Mouse (Mus musculus): ENCODE measurements around the gene Rad9a. TPM values are rescaled to one million over a fixed set of nuclear protein-coding genes. Genes with fewer than 3 reads are reported as not detected.

Rad9a gene
- polyA plus RNA-seq, 1 experiment from 2014 or later = 25.0 TPM

GRCm38 (mm10) chr19:4154437-4155222 lies 46.8 kb downstream of the Rad9a start:
- 82% methylated on average over 13 of the region's 13 CpGs for WGBS
- H3K27ac ChIP-seq (ENCODE audit: low read depth, low read length) = no peak overlapping the region
- no peaks in the 10 kb centered on the region for H3K27me3 ChIP-seq (replicated peaks; ENCODE audit: control insufficient read depth, insufficient read depth, low read length)
- H3K4me1 ChIP-seq (ENCODE audit: control insufficient read depth, insufficient read depth, low read depth, low read length) = peaks cover 7% of the 10 kb centered on the region
- no peak overlapping the region for H3K4me2 ChIP-seq (ENCODE audit: low read length)
- no peak overlapping the region for H3K4me3 ChIP-seq (ENCODE audit: low read length)
- peaks cover 43% of the 10 kb centered on the region for H3K36me3 ChIP-seq (ENCODE audit: control insufficient read depth, insufficient read depth, low read length)
- H3K9ac ChIP-seq (ENCODE audit: low read depth, low read length) = no peak overlapping the region; the same call in 1 of the 2 replicates
- ATAC-seq = no peak
- no peaks in the 10 kb centered on the region for H3K9me3 ChIP-seq (ENCODE audit: control insufficient read depth, low read length)

GRCm38 (mm10) chr19:4153232-4153654 lies 48.2 kb downstream of the Rad9a start, which contains the start of gene Ptprcap:
TSS of gene Ptprcap (plus strand) at chr19:4153604.
- H3K36me3 ChIP-seq (ENCODE audit: control insufficient read depth, insufficient read depth, low read length) = peaks cover 30% of the 10 kb centered on the region
- peak within 1 kb of the TSS; percentile 34; the same call in 1 of the 2 replicates for H3K27ac ChIP-seq (ENCODE audit: low read depth, low read length)
- peaks cover 13% of the 10 kb centered on the region for H3K4me1 ChIP-seq (ENCODE audit: control insufficient read depth, insufficient read depth, low read depth, low read length)
- no peak within 1 kb of the TSS for H3K9ac ChIP-seq (ENCODE audit: low read depth, low read length)
- no peak for ATAC-seq
- no peak within 1 kb of the TSS for H3K4me3 ChIP-seq (ENCODE audit: low read length)
- H3K4me2 ChIP-seq (ENCODE audit: low read length) = no peak within 1 kb of the TSS; the same call in 1 of the 2 replicates
- H3K27me3 ChIP-seq (replicated peaks; ENCODE audit: control insufficient read depth, insufficient read depth, low read length) = no peaks in the 10 kb centered on the region
- WGBS = 75% methylated on average over 11 of the region's 11 CpGs
- no peaks in the 10 kb centered on the region for H3K9me3 ChIP-seq (ENCODE audit: control insufficient read depth, low read length)

GRCm38 (mm10) chr19:4152445-4153231 lies 48.8 kb downstream of the Rad9a start:
- 82% methylated on average over 8 of the region's 8 CpGs for WGBS
- Histone ChIP-seq H3K9ac (ENCODE audit: low read depth, low read length) (no peak overlapping the region), H3K4me3 (ENCODE audit: low read length) (no peak overlapping the region), H3K27me3 (replicated peaks; ENCODE audit: control insufficient read depth, insufficient read depth, low read length) (no peaks in the 10 kb centered on the region), H3K36me3 (ENCODE audit: control insufficient read depth, insufficient read depth, low read length) (peaks cover 24% of the 10 kb centered on the region), H3K9me3 (ENCODE audit: control insufficient read depth, low read length) (no peaks in the 10 kb centered on the region), H3K27ac (ENCODE audit: low read depth, low read length) (peak overlapping the region; percentile 23; the same call in 1 of the 2 replicates), H3K4me2 (ENCODE audit: low read length) (no peak overlapping the region), H3K4me1 (ENCODE audit: control insufficient read depth, insufficient read depth, low read depth, low read length) (peaks cover 19% of the 10 kb centered on the region)
- ATAC-seq = no peak

- H3K4me2 ChIP-seq (ENCODE audit: low read length) = no peak overlapping the region
- H3K9ac ChIP-seq (ENCODE audit: low read depth, low read length) = no peak overlapping the region
- peaks cover 20% of the 10 kb centered on the region for H3K4me1 ChIP-seq (ENCODE audit: control insufficient read depth, insufficient read depth, low read depth, low read length)
- no peak overlapping the region for H3K27ac ChIP-seq (ENCODE audit: low read depth, low read length)
- ATAC-seq = no peak
- H3K9me3 ChIP-seq (ENCODE audit: control insufficient read depth, low read length) = no peaks in the 10 kb centered on the region
- no peaks in the 10 kb centered on the region for H3K27me3 ChIP-seq (replicated peaks; ENCODE audit: control insufficient read depth, insufficient read depth, low read length)
- 87% methylated on average over 5 of the region's 5 CpGs for WGBS
- no peak overlapping the region for H3K4me3 ChIP-seq (ENCODE audit: low read length)
- peaks cover 19% of the 10 kb centered on the region for H3K36me3 ChIP-seq (ENCODE audit: control insufficient read depth, insufficient read depth, low read length)
These were observed 49.6 kb downstream of the Rad9a start for GRCm38 (mm10) chr19:4151898-4152297.

GRCm38 (mm10) chr19:4151488-4151860 lies 50.0 kb downstream of the Rad9a start:
- Histone ChIP-seq H3K9ac (ENCODE audit: low read depth, low read length) (no peak overlapping the region), H3K4me3 (ENCODE audit: low read length) (no peak overlapping the region), H3K27me3 (replicated peaks; ENCODE audit: control insufficient read depth, insufficient read depth, low read length) (no peaks in the 10 kb centered on the region), H3K9me3 (ENCODE audit: control insufficient read depth, low read length) (no peaks in the 10 kb centered on the region), H3K36me3 (ENCODE audit: control insufficient read depth, insufficient read depth, low read length) (peaks cover 16% of the 10 kb centered on the region), H3K4me1 (ENCODE audit: control insufficient read depth, insufficient read depth, low read depth, low read length) (peaks cover 20% of the 10 kb centered on the region), H3K4me2 (ENCODE audit: low read length) (no peak overlapping the region), H3K27ac (ENCODE audit: low read depth, low read length) (no peak overlapping the region)
- WGBS = 74% methylated on average over 5 of the region's 5 CpGs
- no peak for ATAC-seq

- H3K27me3 ChIP-seq (replicated peaks; ENCODE audit: control insufficient read depth, insufficient read depth, low read length) = no peaks in the 10 kb centered on the region
- no peak for ATAC-seq
- no peak overlapping the region for H3K9ac ChIP-seq (ENCODE audit: low read depth, low read length)
- WGBS = 91% methylated on average over 22 of the region's 22 CpGs
- no peak overlapping the region for H3K4me3 ChIP-seq (ENCODE audit: low read length)
- peaks cover 20% of the 10 kb centered on the region for H3K4me1 ChIP-seq (ENCODE audit: control insufficient read depth, insufficient read depth, low read depth, low read length)
- H3K4me2 ChIP-seq (ENCODE audit: low read length) = no peak overlapping the region
- H3K27ac ChIP-seq (ENCODE audit: low read depth, low read length) = no peak overlapping the region
- peaks cover 10% of the 10 kb centered on the region for H3K36me3 ChIP-seq (ENCODE audit: control insufficient read depth, insufficient read depth, low read length)
- no peaks in the 10 kb centered on the region for H3K9me3 ChIP-seq (ENCODE audit: control insufficient read depth, low read length)
These were observed 50.6 kb downstream of the Rad9a start for GRCm38 (mm10) chr19:4150567-4151487.

GRCm38 (mm10) chr19:4149764-4150461 lies 51.5 kb downstream of the Rad9a start:
- Histone ChIP-seq H3K9ac (ENCODE audit: low read depth, low read length) (no peak overlapping the region), H3K4me3 (ENCODE audit: low read length) (no peak overlapping the region), H3K27ac (ENCODE audit: low read depth, low read length) (no peak overlapping the region), H3K36me3 (ENCODE audit: control insufficient read depth, insufficient read depth, low read length) (peaks cover 9% of the 10 kb centered on the region), H3K4me2 (ENCODE audit: low read length) (peak overlapping the region; percentile 76), H3K27me3 (replicated peaks; ENCODE audit: control insufficient read depth, insufficient read depth, low read length) (no peaks in the 10 kb centered on the region), H3K4me1 (ENCODE audit: control insufficient read depth, insufficient read depth, low read depth, low read length) (peaks cover 20% of the 10 kb centered on the region), H3K9me3 (ENCODE audit: control insufficient read depth, low read length) (no peaks in the 10 kb centered on the region)
- 97% methylated on average over 17 of the region's 17 CpGs for WGBS
- ATAC-seq = no peak

GRCm38 (mm10) chr19:4149283-4149682 lies 52.2 kb downstream of the Rad9a start:
- no peak for ATAC-seq
- H3K27me3 ChIP-seq (replicated peaks; ENCODE audit: control insufficient read depth, insufficient read depth, low read length) = no peaks in the 10 kb centered on the region
- H3K4me2 ChIP-seq (ENCODE audit: low read length) = peak overlapping the region; percentile 76
- no peak overlapping the region for H3K27ac ChIP-seq (ENCODE audit: low read depth, low read length)
- no peaks in the 10 kb centered on the region for H3K9me3 ChIP-seq (ENCODE audit: control insufficient read depth, low read length)
- peaks cover 20% of the 10 kb centered on the region for H3K4me1 ChIP-seq (ENCODE audit: control insufficient read depth, insufficient read depth, low read depth, low read length)
- peak overlapping the region; percentile 90 for H3K4me3 ChIP-seq (ENCODE audit: low read length)
- WGBS = 91% methylated on average over 11 of the region's 11 CpGs
- H3K36me3 ChIP-seq (ENCODE audit: control insufficient read depth, insufficient read depth, low read length) = peaks cover 9% of the 10 kb centered on the region
- H3K9ac ChIP-seq (ENCODE audit: low read depth, low read length) = peak overlapping the region; percentile 94

All from hindbrain, embryonic 16.5 days (tissue).